Mouse (Mus musculus) cerebellum, adult 8-10 months (tissue): ENCODE measurements around the gene Gpsm1.

ENCODE experiments used
- DNase-seq: peaks from one replicate; pipeline ENCODE4 v3.0.0; 2022

Gene Gpsm1

DNA sequence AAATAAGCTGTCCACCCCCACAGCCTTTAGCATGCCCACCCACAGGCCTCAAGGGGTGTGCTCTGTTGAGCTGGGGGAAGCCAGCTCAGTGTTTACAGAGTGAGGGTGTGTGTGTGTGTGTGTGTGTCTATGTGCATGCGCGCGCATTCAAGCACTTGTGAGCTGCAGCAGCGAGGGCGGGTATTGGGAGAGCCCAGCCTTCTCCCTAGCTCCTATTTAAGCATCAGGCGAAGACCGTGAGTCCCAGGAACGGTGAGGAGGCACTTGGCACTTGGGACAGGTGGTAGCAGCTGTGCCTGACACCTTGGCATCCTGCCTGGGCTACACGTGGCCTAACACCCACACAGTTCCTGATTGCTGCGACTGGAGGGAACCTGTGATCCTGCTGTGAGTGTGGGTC, 26.7 kb downstream of the Gpsm1 start:
- peak; percentile 67 for DNase-seq

DNA sequence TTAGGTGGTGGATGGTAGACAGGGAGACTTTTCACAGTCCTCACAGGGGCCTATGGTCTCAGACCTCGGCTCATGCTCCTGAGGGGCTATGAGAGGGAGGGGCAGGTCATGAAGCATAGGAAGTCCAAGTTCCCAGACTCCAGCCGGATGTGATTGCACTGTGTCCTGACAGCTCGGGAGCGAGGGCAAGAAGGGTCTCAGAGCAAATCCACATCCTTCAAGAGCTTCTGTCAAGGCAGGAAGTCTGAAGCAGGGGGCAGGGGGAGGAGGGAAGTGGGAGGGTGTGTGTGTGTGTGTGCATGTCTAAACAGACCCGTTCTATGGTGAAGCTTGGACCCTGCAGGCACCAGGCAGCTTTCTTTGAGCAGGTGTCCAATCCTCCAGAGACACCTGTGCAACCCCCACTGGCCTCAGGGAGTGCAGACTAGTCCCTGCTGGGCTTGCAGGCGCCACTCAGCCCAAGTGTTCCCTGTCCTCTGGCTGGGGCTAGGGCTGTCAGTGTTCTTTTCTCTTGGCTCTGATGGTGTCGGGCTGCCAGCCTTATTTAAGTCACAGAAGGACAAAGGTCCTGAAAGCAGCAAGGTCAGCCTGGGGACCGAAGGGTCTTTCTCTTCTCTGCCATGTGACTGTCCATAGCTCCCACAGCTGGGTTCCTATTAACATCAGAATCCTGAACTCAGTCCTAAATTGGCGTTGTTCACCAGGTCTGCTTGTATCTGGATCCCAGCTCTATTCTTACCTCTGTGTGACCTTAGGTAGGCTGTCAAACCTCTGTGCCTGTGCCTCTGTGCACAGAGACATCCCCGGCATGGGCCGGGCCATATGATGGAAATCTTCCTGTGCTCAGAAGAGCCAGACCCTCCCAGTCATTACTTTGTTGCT, 27.5 kb downstream of the Gpsm1 start:
- no peak for DNase-seq

GRCm38 (mm10) chr2:26348241-26348640, 32.9 kb downstream of the Gpsm1 start:
- no peak for DNase-seq

- peak; percentile 94 for DNase-seq
These were observed 36.3 kb downstream of the Gpsm1 start, which contains the start of gene Dnlz for GRCm38 (mm10) chr2:26351358-26352290. Gene Dnlz (minus strand): TSS chr2:26352110.

DNA sequence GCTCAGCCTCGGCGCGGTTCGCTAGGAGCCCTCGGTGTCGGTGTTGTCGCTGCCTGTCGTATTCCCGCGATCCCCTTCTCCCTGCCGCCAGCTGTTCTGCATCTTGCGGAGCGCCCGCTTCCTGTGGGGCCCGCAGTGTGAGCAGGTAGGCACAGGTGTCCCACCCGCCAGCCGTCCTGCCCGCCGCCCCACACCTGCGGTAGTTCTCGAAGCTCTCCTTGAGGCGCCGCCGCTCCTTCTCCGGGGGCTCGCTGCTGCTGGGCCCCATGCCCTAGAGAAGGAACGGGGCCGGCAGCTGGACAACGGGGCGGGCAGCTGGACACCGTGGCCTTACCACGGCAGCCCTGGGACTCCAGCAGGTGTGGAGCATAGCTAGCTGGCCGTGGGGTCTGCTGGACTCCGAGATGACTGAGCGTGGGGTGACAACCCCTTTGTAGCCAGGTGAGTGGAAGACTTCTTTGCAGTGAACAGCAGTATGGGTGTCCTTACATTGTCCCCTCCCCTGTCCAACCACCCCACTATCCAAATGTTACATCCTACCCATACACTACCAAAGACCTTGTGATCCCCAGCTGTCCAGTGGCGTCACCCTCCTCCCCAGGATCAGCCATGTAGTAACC, 37.1 kb downstream of the Gpsm1 start:
- DNase-seq = peak; percentile 60

DNA sequence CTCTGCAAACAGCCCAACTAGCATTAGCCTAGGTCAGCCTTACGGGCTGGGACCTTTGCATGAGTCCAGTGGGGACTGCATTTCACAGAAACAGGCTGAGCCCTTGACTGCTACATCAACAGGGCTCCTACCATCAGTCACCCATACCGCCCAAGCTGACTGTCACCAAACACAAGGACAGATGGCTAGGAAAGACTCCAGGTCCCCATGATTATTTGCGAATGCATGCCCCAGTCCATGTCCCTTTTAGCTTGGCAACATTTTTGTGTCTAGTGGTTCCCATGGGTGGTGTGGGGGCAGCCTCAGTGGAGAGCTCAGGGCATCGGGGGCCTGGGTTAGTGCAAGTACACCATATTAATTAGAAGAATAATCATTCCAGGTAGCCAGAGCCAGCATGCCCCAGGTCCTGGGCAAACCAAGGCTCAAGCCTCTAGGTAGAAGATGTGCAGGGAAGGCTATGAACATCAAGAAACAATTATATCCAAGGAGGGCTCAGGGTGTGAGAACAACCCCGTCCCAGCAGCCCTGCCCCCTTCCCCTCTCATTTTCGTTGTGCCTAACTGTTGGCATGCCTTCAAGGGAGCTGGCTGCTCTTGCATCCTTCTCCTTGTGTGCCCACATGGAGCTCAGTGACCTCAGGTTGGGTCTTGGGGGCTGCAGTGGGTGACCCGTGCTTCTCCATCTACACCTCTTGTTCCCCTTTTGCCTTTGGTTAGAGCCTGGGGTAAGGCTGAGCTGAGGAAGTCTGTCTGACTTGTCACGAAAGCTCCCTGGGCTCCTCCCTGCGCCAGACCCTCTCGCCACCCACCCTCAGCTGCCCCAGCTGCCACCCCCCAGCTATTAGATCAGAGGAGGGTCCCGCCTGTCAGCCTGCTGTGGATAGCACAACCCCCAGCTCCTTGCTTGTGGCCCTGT, 38.0 kb downstream of the Gpsm1 start:
- DNase-seq = peak; percentile 53

DNA sequence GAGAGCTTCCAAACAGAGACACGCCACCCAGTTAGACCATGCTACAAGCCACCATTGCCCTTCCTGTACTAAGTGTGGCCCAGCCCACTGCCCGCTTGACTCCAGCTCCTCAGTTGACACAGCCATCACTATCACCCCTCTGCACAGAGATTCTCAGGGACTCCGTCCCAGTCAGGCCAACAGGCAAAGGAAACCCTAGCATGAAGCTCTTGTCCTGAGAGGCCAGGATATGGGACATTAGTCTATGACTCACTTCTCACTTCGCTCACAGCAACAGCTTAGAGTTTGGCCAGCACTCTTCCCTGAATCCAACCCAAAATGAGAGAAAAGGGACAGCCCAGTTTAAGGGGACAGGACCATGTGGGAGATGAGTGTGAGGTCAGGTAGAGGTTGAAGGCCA, 39.1 kb downstream of the Gpsm1 start:
- no peak for DNase-seq

DNA sequence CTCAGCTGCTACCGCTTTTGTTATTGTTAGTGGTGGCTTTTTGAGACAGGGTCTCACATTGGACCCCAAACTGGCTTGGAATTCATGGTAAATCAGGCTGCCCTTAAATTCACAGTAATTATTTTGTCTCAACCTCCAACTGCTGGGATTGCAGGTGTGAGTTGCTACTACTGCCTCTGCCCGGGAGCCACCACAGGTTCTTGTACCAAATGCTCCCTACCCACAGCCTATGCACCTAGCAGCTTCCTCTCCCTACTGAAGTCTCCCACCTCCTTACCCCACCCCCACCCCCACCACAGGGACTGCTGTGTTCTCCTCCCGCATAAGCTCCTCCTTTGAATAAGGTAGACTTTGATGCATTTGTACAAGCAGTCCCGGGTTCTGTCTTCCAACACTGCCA, 40.9 kb downstream of the Gpsm1 start:
- no peak for DNase-seq

GRCm38 (mm10) chr2:26356678-26357077, 41.4 kb downstream of the Gpsm1 start:
- DNase-seq = no peak

GRCm38 (mm10) chr2:26357484-26357883, 42.2 kb downstream of the Gpsm1 start:
- DNase-seq = peak; percentile 29

GRCm38 (mm10) chr2:26358667-26359320, 43.5 kb downstream of the Gpsm1 start:
- no peak for DNase-seq

DNA sequence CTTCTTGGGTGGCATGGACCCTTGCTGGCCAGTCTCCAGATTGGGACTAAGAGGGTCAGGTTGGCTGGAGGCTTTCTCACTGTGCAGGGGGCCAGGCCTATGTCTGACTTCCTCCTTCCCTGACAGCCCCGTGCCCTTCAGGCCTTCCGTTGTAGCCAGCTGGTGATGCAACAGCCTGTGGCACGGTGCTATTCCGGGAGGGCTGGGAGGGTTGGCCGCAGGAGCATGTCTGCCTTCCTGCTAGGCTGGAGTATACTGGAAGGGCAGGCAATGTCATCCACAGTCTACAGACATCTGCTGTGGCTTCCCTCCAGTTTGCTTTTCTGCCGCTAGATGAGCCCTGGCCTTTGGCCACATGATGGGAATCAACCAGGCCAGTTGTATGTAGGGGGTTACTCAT, 44.7 kb downstream of the Gpsm1 start:
- DNase-seq = no peak

- no peak for DNase-seq
These were observed 45.5 kb downstream of the Gpsm1 start, which contains the start of gene Card9 for GRCm38 (mm10) chr2:26360772-26361171. Gene Card9 (minus strand): TSS chr2:26360918.

GRCm38 (mm10) chr2:26362991-26363390, 47.7 kb downstream of the Gpsm1 start:
- DNase-seq = no peak

DNA sequence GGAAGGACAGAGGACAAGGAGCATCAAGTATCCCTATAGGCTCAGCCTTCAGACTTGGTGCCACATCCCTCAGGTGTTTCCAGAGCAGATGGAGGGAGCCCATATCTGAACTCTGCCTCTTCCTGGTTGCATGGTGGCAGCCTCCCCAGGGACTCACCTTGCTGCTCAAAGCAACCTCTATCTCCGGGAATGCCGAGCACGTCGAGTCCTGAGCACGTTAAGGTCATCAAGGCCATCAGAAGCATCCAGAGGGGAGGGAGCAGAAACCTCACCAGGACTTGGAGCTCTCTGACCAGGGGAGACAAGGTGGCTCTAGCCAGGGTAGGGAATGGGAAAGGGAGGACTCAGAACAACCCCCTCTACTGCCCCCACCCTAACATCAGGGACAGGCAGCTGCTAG, 48.2 kb downstream of the Gpsm1 start:
- no peak for DNase-seq

GRCm38 (mm10) chr2:26364738-26365465, 49.6 kb downstream of the Gpsm1 start:
- peak; percentile 65 for DNase-seq

GRCm38 (mm10) chr2:26367911-26368310, 52.6 kb downstream of the Gpsm1 start:
- no peak for DNase-seq

DNA sequence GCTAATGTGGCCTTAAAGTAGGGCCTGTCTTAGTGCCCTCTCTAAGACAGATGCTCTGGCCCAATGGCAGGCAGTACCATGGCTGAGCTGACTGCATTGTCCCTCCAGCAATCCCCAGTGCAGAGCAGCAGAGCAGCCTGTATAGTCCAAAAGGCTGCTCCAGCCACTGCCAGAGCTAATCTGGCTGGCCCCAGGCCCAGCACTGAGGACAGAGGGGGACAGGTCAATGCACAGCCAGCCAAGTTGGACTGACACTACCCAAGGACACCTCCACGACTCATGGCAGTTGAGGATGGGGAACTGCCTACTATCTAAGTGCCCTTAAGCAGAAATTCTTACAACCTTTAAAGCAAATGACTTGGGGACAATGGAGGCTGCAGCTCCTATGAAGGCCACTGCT, 53.3 kb downstream of the Gpsm1 start:
- no peak for DNase-seq

GRCm38 (mm10) chr2:26372396-26372795, 57.1 kb downstream of the Gpsm1 start:
- no peak for DNase-seq

GRCm38 (mm10) chr2:26380131-26380771, 64.9 kb downstream of the Gpsm1 start, which contains the start of gene Snapc4:
Gene Snapc4 (minus strand): TSS chr2:26380653.
- peak; percentile 71 for DNase-seq
